ENCODE assay signal across 22 mouse cellular contexts in genomic region chr13:59870004-59870403, GRCm38 (mm10). TPM values are rescaled to one million over a fixed set of nuclear protein-coding genes. Genes with fewer than 3 reads are reported as not detected.
DNase-seq lines count a peak whose midpoint lies in the region; ATAC-seq and TF ChIP-seq lines count a peak whose summit lies in the region.
"Had no signal": no experiment of that assay in that cellular context is flagged by ENCODE, and none has a peak within 500 bp of the region (broad histone marks: within the 10 kb centered on the region; RNA-seq: fewer than 3 reads in every experiment).

No protein-coding gene starts in this region.

- no peak for TF ChIP-seq CTCF in left cerebral cortex, adult 2 months (IDR thresholded peaks at IDR 0.05)

- no peak overlapping the region for H3K27ac ChIP-seq in ES-E14 (ENCODE audit: insufficient read depth, low read depth, low read length, poor library complexity, severe bottlenecking)
- no peak overlapping the region for H3K27ac ChIP-seq in left cerebral cortex, adult 2 months
- H3K27ac ChIP-seq: hindbrain, embryonic 12.5 days; layer of hippocampus, adult 2 months; limb, embryonic 15.5 days had no signal

- H3K9ac ChIP-seq in ES-E14 (ENCODE audit: insufficient read depth, low read depth, low read length, poor library complexity, severe bottlenecking): no peak overlapping the region
- H3K9ac ChIP-seq: hindbrain, embryonic 12.5 days; limb, embryonic 15.5 days had no signal

- DNase-seq in adrenal gland, adult 2 months: peak; percentile 37
- no peak for DNase-seq in adrenal gland, adult 8-10 months
- DNase-seq in ES-E14 (ENCODE audit: low read depth, low spot score): peak; percentile 54
- no peak for DNase-seq in kidney, adult 11 months
- DNase-seq in left cerebral cortex, adult 2 months (ENCODE audit: extremely low spot score in 1 of 2, low spot score in 2 of 2): no peak
- no peak for DNase-seq in cerebellum, adult 8-10 months
- DNase-seq: cerebellum, postnatal 10 days; gastrocnemius, postnatal 36 days; kidney, adult 8-10 months; kidney, postnatal 14 days; layer of hippocampus, postnatal 36 days; lung, postnatal 14 days; right cerebral cortex, postnatal 4 days; thymus, postnatal 36 days had no signal

- H3K4me3 ChIP-seq in ES-E14 (ENCODE audit: insufficient read depth in 1 of 2, low read depth in 1 of 2, low read length in 2 of 2, poor library complexity in 1 of 2, severe bottlenecking in 1 of 2): no peak overlapping the region
- no peak overlapping the region for H3K4me3 ChIP-seq in left cerebral cortex, adult 2 months
- H3K4me3 ChIP-seq: hindbrain, embryonic 12.5 days; layer of hippocampus, adult 2 months; limb, embryonic 15.5 days had no signal

- H3K9me3 ChIP-seq in ES-E14 (ENCODE audit: control insufficient read depth, insufficient read depth, low read depth, low read length): no peaks in the 10 kb centered on the region
- H3K9me3 ChIP-seq: limb, embryonic 15.5 days had no signal

- in situ Hi-C loops in ES-E14 (cut with MboI; ENCODE audit: low sequenced_read_pairs in 2 of 2, unreplicated experiment in 2 of 2): loop anchor here in 1 of 2 experiments (10.0 kb wide), 1 partner anchor 595 kb away; no protein-coding TSS in a partner anchor

- no peaks in the 10 kb centered on the region for H3K36me3 ChIP-seq in ES-E14 (ENCODE audit: control insufficient read depth, insufficient read depth, low read length, poor library complexity, severe bottlenecking)
- H3K36me3 ChIP-seq: hindbrain, embryonic 12.5 days; limb, embryonic 15.5 days had no signal

- H3K4me1 ChIP-seq in ES-E14 (ENCODE audit: control insufficient read depth in 2 of 2, insufficient read depth in 2 of 2, low read length in 2 of 2, poor library complexity in 1 of 2): peaks cover 0 to 3% of the 10 kb centered on the region in 2 experiments; a peak in 2 of 4 replicates
- H3K4me1 ChIP-seq: hindbrain, embryonic 12.5 days had no signal

- ATAC-seq in granulocyte monocyte progenitor cell, adult 5-6 weeks (replicated peaks; ENCODE audit: poor library complexity, severe bottlenecking): peak; percentile 37
- ATAC-seq in megakaryocyte progenitor cell, adult 5-6 weeks (replicated peaks; ENCODE audit: poor library complexity): peak; percentile 33
- ATAC-seq: forebrain, embryonic 16.5 days; inflammation-experienced regulatory T-cells, adult 6 months; midbrain, embryonic 16.5 days had no signal

- intact Hi-C loops in left cerebral cortex, adult 2 months (cut with DNase I): no loop called here

TF ChIP-seq in ES-E14, 5 proteins besides CTCF, POLR2A, EP300 and RAD21:
- TF ChIP-seq MAFK (IDR thresholded peaks at IDR 0.05; ENCODE audit: insufficient read depth, low read depth, low read length): no peak
- TF ChIP-seq ZC3H11A (IDR thresholded peaks at IDR 0.05; ENCODE audit: borderline replicate concordance, low read depth, low read length): no peak

RNA-seq across cellular contexts. Expression of gene Tut7, which starts 47.1 kb away (rescaled TPM):
- total RNA-seq in adrenal gland, adult 2 months (2021): 10 to 100 TPM; 60.9 to 79.3 TPM
- 14.8 and 16.4 TPM in 2 replicates for polyA plus RNA-seq in adrenal gland, adult 2 months (2012; rRNA removed)
- total RNA-seq in adrenal gland, adult 8-10 months (2022): 10 to 100 TPM; 68.7 to 86.7 (median 74.9) TPM
- total RNA-seq in ES-E14 (2012; rRNA removed): 27.5 and 31.1 TPM in 2 replicates
- 63.9 and 77.9 TPM in 2 replicates for total RNA-seq in granulocyte monocyte progenitor cell, adult 5-6 weeks (2014; fragmentation: Nextera tagmentation)
- total RNA-seq in granulocyte monocyte progenitor cell, adult 5-6 weeks (2017): 114 and 117 TPM in 2 replicates
- total RNA-seq in megakaryocyte progenitor cell, adult 5-6 weeks (2015): 55.9 and 65.0 TPM in 2 replicates
- 73.9 and 127 TPM in 2 replicates for total RNA-seq in megakaryocyte progenitor cell, adult 5-6 weeks (2017)
- total RNA-seq in left cerebral cortex, adult 2 months (2021): 10 to 100 TPM; 61.1 to 66.0 TPM

Comparison
In these comparisons a context has a peak if more than half of its experiments do, and no peak if none do; other contexts are left out.
1. DNase-seq: peak in adrenal gland, adult 2 months (single experiment) and ES-E14 (single experiment); none in adrenal gland, adult 8-10 months (single experiment), kidney, adult 11 months (single experiment), left cerebral cortex, adult 2 months (0 of 2) and cerebellum, adult 8-10 months (single experiment).